Mouse (Mus musculus): ENCODE measurements around the gene Socs3. TPM values are rescaled to one million over a fixed set of nuclear protein-coding genes. Genes with fewer than 3 reads are reported as not detected.

Socs3 gene
- polyA plus RNA-seq, 1 experiment = 27.3 TPM

DNA sequence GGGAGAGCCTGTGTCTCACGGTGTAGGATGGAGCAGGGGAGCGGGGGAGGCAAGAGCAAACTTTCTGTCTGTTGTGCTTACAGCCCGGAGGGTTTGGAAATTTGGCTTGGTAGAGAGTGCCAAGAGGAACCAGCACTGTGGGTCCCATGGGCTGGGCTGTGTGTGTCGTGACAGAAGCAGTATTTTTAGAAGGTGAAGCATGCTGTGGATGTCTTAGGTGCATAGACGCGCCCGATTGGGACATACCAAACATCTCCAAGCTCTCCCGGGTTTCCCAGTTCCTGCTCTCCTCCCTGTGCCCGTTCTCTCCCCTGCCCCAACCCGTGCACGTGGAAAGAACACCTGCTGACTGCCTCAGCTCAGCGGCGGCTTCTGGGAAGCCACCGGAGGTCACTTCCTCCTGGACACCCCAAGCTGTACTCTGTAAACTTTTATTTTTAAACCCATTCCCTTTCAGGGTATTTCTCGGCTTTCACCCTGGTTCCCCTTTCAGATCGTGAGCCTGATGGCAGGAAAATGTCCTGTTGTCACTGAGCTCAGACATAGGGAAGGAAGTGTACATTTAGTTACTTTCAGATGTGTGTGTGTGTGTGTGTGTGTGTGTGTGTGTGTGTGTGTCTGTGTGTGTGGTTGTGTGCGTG, 10.0 kb downstream of the Socs3 start:
- no peak overlapping the region for H3ac ChIP-seq (ENCODE audit: control insufficient read depth, insufficient read length)

DNA sequence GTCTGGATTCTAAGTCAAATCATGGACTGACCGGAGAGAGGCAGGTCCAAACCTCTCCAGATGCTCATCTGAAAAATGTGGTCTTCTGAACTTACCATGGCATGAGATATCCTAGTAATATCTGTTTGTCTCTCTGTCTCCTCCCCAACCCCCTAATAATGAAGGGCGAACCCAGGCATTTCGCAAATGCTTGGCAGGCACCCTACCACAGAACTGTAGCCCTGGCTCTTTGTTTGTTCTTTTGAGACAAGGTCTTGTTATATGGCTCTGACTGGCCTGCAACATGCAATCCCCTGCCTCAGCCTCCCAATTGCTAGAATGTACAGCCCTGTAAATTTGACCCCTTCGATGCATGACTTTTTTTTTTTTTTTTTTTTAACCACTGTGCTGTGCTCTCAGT, 10.7 kb downstream of the Socs3 start:
- Histone ChIP-seq H3K27me3 (ENCODE audit: control insufficient read depth, insufficient read depth, insufficient read length) (no peaks in the 10 kb centered on the region), H3K4me3 (no peak overlapping the region), H3ac (ENCODE audit: control insufficient read depth, insufficient read length) (no peak overlapping the region), H3K36me3 (ENCODE audit: control insufficient read depth, insufficient read depth) (no peaks in the 10 kb centered on the region), H3K4me2 (ENCODE audit: low read depth) (no peak overlapping the region), H3K79me2 (ENCODE audit: control insufficient read depth, insufficient read depth) (no peaks in the 10 kb centered on the region)
- TF ChIP-seq POLR2A (IDR thresholded peaks at IDR 0.05; ENCODE audit: insufficient read length, low read depth) (no peak), E2F4 (IDR thresholded peaks at IDR 0.05; ENCODE audit: insufficient read depth) (no peak), REST (IDR thresholded peaks at IDR 0.05; ENCODE audit: insufficient read depth, insufficient read length) (no peak), TCF12 (IDR thresholded peaks at IDR 0.05; ENCODE audit: insufficient read depth, poor library complexity, severe bottlenecking) (no peak), POLR2AphosphoS2 (IDR thresholded peaks at IDR 0.05; ENCODE audit: insufficient read length, low read depth) (no peak), CEBPB (IDR thresholded peaks at IDR 0.05; ENCODE audit: insufficient read depth, poor library complexity, severe bottlenecking) (no peak), SRF (IDR thresholded peaks at IDR 0.05; ENCODE audit: control insufficient read depth, insufficient read length, low read depth) (no peak), MYOD1 (IDR thresholded peaks at IDR 0.05; ENCODE audit: control insufficient read depth in 1 of 3, insufficient read length in 2 of 3, low read depth in 2 of 3) (no peak), MAX (IDR thresholded peaks at IDR 0.05; ENCODE audit: low read depth) (no peak), TCF3 (IDR thresholded peaks at IDR 0.05; ENCODE audit: insufficient read length, low read depth) (no peak), MYOG (IDR thresholded peaks at IDR 0.05; ENCODE audit: control insufficient read depth in 1 of 3, insufficient read depth in 1 of 3, insufficient read length in 2 of 3, low read depth in 2 of 3) (no peak), USF1 (IDR thresholded peaks at IDR 0.05; ENCODE audit: low read depth) (no peak)

More for the DNA sequence above, 10.0 kb downstream of the Socs3 start:
- Histone ChIP-seq H3K36me3 (ENCODE audit: control insufficient read depth, insufficient read depth) (no peaks in the 10 kb centered on the region), H3K4me2 (ENCODE audit: low read depth) (no peak overlapping the region), H3K4me3 (no peak overlapping the region), H3K79me2 (ENCODE audit: control insufficient read depth, insufficient read depth) (no peaks in the 10 kb centered on the region), H3K27me3 (ENCODE audit: control insufficient read depth, insufficient read depth, insufficient read length) (no peaks in the 10 kb centered on the region)
- TF ChIP-seq POLR2AphosphoS2 (IDR thresholded peaks at IDR 0.05; ENCODE audit: insufficient read length, low read depth) (no peak), REST (IDR thresholded peaks at IDR 0.05; ENCODE audit: insufficient read depth, insufficient read length) (no peak), CEBPB (IDR thresholded peaks at IDR 0.05; ENCODE audit: insufficient read depth, poor library complexity, severe bottlenecking) (no peak), E2F4 (IDR thresholded peaks at IDR 0.05; ENCODE audit: insufficient read depth) (no peak), USF1 (IDR thresholded peaks at IDR 0.05; ENCODE audit: low read depth) (no peak), MYOG (IDR thresholded peaks at IDR 0.05; ENCODE audit: control insufficient read depth in 1 of 3, insufficient read depth in 1 of 3, insufficient read length in 2 of 3, low read depth in 2 of 3) (peak in 1 of 3 experiments; percentile 20), MYOD1 (IDR thresholded peaks at IDR 0.05; ENCODE audit: control insufficient read depth in 1 of 3, insufficient read length in 2 of 3, low read depth in 2 of 3) (no peak)

DNA sequence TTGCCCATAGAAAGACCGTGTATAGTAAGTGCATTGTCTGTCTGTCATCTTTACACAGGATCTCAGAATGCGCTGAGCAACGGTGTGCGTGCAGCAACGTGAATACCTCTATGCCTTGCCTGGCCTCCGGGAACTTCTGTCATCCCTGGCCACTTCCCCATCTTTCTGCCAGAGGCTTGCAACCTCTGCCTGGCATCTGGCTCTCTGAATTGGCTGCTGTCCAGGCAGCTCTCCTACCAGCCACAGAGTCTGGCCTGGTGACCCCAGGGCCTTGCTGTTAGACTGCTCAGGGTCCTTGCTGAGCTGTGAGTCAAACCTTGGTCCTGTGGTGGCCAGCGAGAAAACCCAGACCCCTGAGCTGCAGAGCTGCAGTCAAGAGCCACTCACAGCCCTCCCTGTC, 11.7 kb downstream of the Socs3 start:
- H3K4me3 ChIP-seq = no peak overlapping the region
- H3K36me3 ChIP-seq (ENCODE audit: control insufficient read depth, insufficient read depth) = no peaks in the 10 kb centered on the region
- H3K79me2 ChIP-seq (ENCODE audit: control insufficient read depth, insufficient read depth) = no peaks in the 10 kb centered on the region
- no peaks in the 10 kb centered on the region for H3K27me3 ChIP-seq (ENCODE audit: control insufficient read depth, insufficient read depth, insufficient read length)
- no peak overlapping the region for H3K4me2 ChIP-seq (ENCODE audit: low read depth)
- H3ac ChIP-seq (ENCODE audit: control insufficient read depth, insufficient read length) = no peak overlapping the region
- TF ChIP-seq MYOD1 (IDR thresholded peaks at IDR 0.05; ENCODE audit: control insufficient read depth in 1 of 3, insufficient read length in 2 of 3, low read depth in 2 of 3) (no peak), MYOG (IDR thresholded peaks at IDR 0.05; ENCODE audit: control insufficient read depth in 1 of 3, insufficient read depth in 1 of 3, insufficient read length in 2 of 3, low read depth in 2 of 3) (no peak), SRF (IDR thresholded peaks at IDR 0.05; ENCODE audit: control insufficient read depth, insufficient read length, low read depth) (no peak), POLR2AphosphoS2 (IDR thresholded peaks at IDR 0.05; ENCODE audit: insufficient read length, low read depth) (no peak), TCF3 (IDR thresholded peaks at IDR 0.05; ENCODE audit: insufficient read length, low read depth) (no peak), POLR2A (IDR thresholded peaks at IDR 0.05; ENCODE audit: insufficient read length, low read depth) (no peak), E2F4 (IDR thresholded peaks at IDR 0.05; ENCODE audit: insufficient read depth) (no peak), TCF12 (IDR thresholded peaks at IDR 0.05; ENCODE audit: insufficient read depth, poor library complexity, severe bottlenecking) (no peak), USF1 (IDR thresholded peaks at IDR 0.05; ENCODE audit: low read depth) (no peak), REST (IDR thresholded peaks at IDR 0.05; ENCODE audit: insufficient read depth, insufficient read length) (no peak), MAX (IDR thresholded peaks at IDR 0.05; ENCODE audit: low read depth) (no peak), CEBPB (IDR thresholded peaks at IDR 0.05; ENCODE audit: insufficient read depth, poor library complexity, severe bottlenecking) (no peak)

DNA sequence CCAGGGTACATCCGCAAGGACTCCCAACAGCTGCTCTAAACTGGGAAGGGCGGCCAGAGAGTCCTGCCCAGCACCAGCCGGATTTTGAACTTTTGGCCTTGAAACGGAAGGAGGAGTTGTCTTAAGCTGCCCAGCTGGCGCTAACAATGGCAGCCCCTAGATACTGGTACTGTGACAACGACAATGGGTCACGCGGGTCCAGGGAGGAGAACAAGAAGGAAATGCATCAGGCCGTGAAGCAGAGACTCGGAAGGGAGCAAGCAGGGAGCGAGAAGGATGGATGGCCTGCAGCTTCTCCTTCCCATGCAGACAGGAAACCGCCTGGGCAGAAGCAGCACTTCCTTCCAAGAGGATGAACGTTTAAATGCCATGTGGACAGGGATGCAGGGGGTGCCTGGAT, 14.2 kb downstream of the Socs3 start:
- Histone ChIP-seq H3ac (ENCODE audit: control insufficient read depth, insufficient read length) (no peak overlapping the region), H3K27me3 (ENCODE audit: control insufficient read depth, insufficient read depth, insufficient read length) (no peaks in the 10 kb centered on the region), H3K4me3 (no peak overlapping the region), H3K36me3 (ENCODE audit: control insufficient read depth, insufficient read depth) (no peaks in the 10 kb centered on the region), H3K4me2 (ENCODE audit: low read depth) (no peak overlapping the region), H3K79me2 (ENCODE audit: control insufficient read depth, insufficient read depth) (no peaks in the 10 kb centered on the region)
- TF ChIP-seq TCF3 (IDR thresholded peaks at IDR 0.05; ENCODE audit: insufficient read length, low read depth) = no peak
- no peak for TF ChIP-seq CEBPB (IDR thresholded peaks at IDR 0.05; ENCODE audit: insufficient read depth, poor library complexity, severe bottlenecking)
- TF ChIP-seq MAX (IDR thresholded peaks at IDR 0.05; ENCODE audit: low read depth) = no peak
- TF ChIP-seq USF1 (IDR thresholded peaks at IDR 0.05; ENCODE audit: low read depth) = no peak
- TF ChIP-seq MYOG (IDR thresholded peaks at IDR 0.05; ENCODE audit: control insufficient read depth in 1 of 3, insufficient read depth in 1 of 3, insufficient read length in 2 of 3, low read depth in 2 of 3) = peak in 1 of 3 experiments; percentile 32

DNA sequence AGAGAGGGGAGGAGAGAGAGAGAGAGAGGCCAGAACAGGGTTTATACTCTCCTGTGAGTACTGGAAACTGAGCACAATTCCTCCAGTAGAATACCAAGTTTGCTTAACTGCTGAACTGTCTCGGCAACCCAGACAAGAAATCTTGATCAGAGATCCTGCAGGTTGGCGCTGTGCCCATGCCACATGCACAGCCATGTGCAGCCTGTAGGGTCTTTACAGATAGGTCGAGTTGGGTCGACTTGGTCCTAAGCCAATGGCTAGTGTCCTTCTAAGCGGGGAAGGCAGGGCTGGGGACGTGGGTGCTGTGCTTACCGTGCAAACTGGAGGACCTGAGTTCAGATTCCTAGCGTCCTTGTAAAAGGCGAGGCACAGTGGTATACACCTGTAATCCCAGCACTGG, 15.0 kb downstream of the Socs3 start:
- H3ac ChIP-seq (ENCODE audit: control insufficient read depth, insufficient read length) = no peak overlapping the region
- no peaks in the 10 kb centered on the region for H3K27me3 ChIP-seq (ENCODE audit: control insufficient read depth, insufficient read depth, insufficient read length)
- H3K36me3 ChIP-seq (ENCODE audit: control insufficient read depth, insufficient read depth) = no peaks in the 10 kb centered on the region
- H3K79me2 ChIP-seq (ENCODE audit: control insufficient read depth, insufficient read depth) = no peaks in the 10 kb centered on the region
- no peak for TF ChIP-seq MAX (IDR thresholded peaks at IDR 0.05; ENCODE audit: low read depth)
- no peak for TF ChIP-seq POLR2AphosphoS2 (IDR thresholded peaks at IDR 0.05; ENCODE audit: insufficient read length, low read depth)
- no peak for TF ChIP-seq REST (IDR thresholded peaks at IDR 0.05; ENCODE audit: insufficient read depth, insufficient read length)
- TF ChIP-seq E2F4 (IDR thresholded peaks at IDR 0.05; ENCODE audit: insufficient read depth) = no peak
- no peak for TF ChIP-seq TCF3 (IDR thresholded peaks at IDR 0.05; ENCODE audit: insufficient read length, low read depth)
- no peak for TF ChIP-seq MYOG (IDR thresholded peaks at IDR 0.05; ENCODE audit: control insufficient read depth in 1 of 3, insufficient read depth in 1 of 3, insufficient read length in 2 of 3, low read depth in 2 of 3)
- no peak for TF ChIP-seq MYOD1 (IDR thresholded peaks at IDR 0.05; ENCODE audit: control insufficient read depth in 1 of 3, insufficient read length in 2 of 3, low read depth in 2 of 3)
- no peak for TF ChIP-seq USF1 (IDR thresholded peaks at IDR 0.05; ENCODE audit: low read depth)
- no peak for TF ChIP-seq SRF (IDR thresholded peaks at IDR 0.05; ENCODE audit: control insufficient read depth, insufficient read length, low read depth)
- TF ChIP-seq CEBPB (IDR thresholded peaks at IDR 0.05; ENCODE audit: insufficient read depth, poor library complexity, severe bottlenecking) = no peak
- TF ChIP-seq POLR2A (IDR thresholded peaks at IDR 0.05; ENCODE audit: insufficient read length, low read depth) = no peak
- TF ChIP-seq TCF12 (IDR thresholded peaks at IDR 0.05; ENCODE audit: insufficient read depth, poor library complexity, severe bottlenecking) = no peak
- H3K4me3 ChIP-seq = no peak overlapping the region
- H3K4me2 ChIP-seq (ENCODE audit: low read depth) = peak overlapping the region; percentile 36

Data from myocyte (in vitro differentiated cells).